Mouse (Mus musculus): ENCODE results near the gene Nek1. TPM values are rescaled to one million over a fixed set of nuclear protein-coding genes. Genes with fewer than 3 reads are reported as not detected.

The Nek1 gene
- polyA plus RNA-seq, 1 experiment from 2014 or later, result 19.9 TPM

DNA sequence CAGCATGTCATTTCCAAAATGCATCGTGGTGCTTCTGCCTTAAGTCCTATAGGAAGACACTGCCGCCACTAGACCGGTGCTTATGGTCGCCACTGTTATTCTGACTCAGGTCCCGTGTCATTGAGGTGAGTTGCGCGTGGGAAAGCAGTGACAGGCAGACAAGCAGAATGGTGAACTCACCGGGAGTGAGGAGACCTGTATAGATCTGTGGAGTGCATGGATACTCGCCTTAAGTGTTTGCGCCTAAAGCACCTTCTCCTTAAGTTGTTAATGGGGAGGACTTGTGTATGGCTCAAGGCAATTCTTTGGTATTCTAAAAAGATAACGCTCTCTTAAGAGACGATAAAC, 618 bp downstream of the Nek1 start:
- H3K9me3 ChIP-seq, result 0 out of 2 replicates have a peak, but pooled peaks cover 8% of the 10 kb centered on the region
- H3K9ac ChIP-seq (replicated peaks), result peak overlapping the region; percentile 71
- H3K4me3 ChIP-seq, result peak overlapping the region; percentile 86
- ATAC-seq (ENCODE audit: low FRiP score, low read depth), result no peak
- H3K4me2 ChIP-seq (replicated peaks), result peak overlapping the region; percentile 87
- peaks cover 13% of the 10 kb centered on the region for H3K4me1 ChIP-seq
- H3K27me3 ChIP-seq, result no peaks in the 10 kb centered on the region
- peak overlapping the region; percentile 90 for H3K27ac ChIP-seq (replicated peaks)
- 7% methylated on average over 12 of the region's 12 CpGs for WGBS
- 0 out of 2 replicates have a peak, but pooled peaks cover 4% of the 10 kb centered on the region for H3K36me3 ChIP-seq

GRCm38 (mm10) chr8:60996468-60996867, 3.5 kb downstream of the Nek1 start:
- 0 out of 2 replicates have a peak, but pooled peaks cover 4% of the 10 kb centered on the region for H3K36me3 ChIP-seq
- no peak overlapping the region for H3K9ac ChIP-seq (replicated peaks)
- H3K9me3 ChIP-seq, result 0 out of 2 replicates have a peak, but pooled peaks cover 8% of the 10 kb centered on the region
- H3K27ac ChIP-seq (replicated peaks), result no peak overlapping the region
- H3K4me2 ChIP-seq (replicated peaks), result no peak overlapping the region
- no peaks in the 10 kb centered on the region for H3K27me3 ChIP-seq
- 90% methylated on average over 3 of the region's 3 CpGs for WGBS
- no peak for ATAC-seq (ENCODE audit: low FRiP score, low read depth)
- H3K4me3 ChIP-seq, result no peak overlapping the region
- peaks cover 13% of the 10 kb centered on the region for H3K4me1 ChIP-seq

DNA sequence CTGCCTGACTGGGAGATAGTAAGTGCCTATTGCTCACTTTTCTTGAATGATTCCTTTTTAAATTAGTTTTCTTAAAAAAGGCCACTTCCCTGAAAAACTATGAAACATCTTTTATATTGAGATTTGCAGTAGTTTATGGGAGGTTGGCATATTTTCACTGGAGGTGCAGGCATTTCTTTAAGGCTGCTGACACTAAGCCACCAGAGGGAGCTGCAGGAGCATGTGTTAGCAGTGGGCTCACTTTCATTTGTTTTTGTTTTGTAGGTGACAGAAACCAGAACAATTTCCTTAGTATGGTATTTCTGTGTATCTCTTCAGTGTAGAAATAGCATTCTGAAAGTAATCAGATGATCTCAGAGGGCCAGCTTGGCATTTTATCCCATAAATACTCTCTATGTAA, 49.0 kb downstream of the Nek1 start:
- H3K27me3 ChIP-seq, result no peaks in the 10 kb centered on the region
- H3K9ac ChIP-seq (replicated peaks), result no peak overlapping the region
- ATAC-seq (ENCODE audit: low FRiP score, low read depth), result no peak
- peaks cover 3% of the 10 kb centered on the region; the same call in 1 of the 2 replicates for H3K36me3 ChIP-seq
- no peaks in the 10 kb centered on the region for H3K9me3 ChIP-seq
- no peak overlapping the region for H3K27ac ChIP-seq (replicated peaks)
- no peak overlapping the region for H3K4me2 ChIP-seq (replicated peaks)
- no peak overlapping the region for H3K4me3 ChIP-seq
- H3K4me1 ChIP-seq, result no peaks in the 10 kb centered on the region

GRCm38 (mm10) chr8:61043874-61044273, 50.9 kb downstream of the Nek1 start:
- no peak overlapping the region for H3K4me3 ChIP-seq
- H3K4me2 ChIP-seq (replicated peaks), result no peak overlapping the region
- ATAC-seq (ENCODE audit: low FRiP score, low read depth), result no peak
- 78% methylated on average over 4 of the region's 4 CpGs for WGBS
- H3K27me3 ChIP-seq, result no peaks in the 10 kb centered on the region
- H3K4me1 ChIP-seq, result no peaks in the 10 kb centered on the region
- H3K27ac ChIP-seq (replicated peaks), result no peak overlapping the region
- H3K36me3 ChIP-seq, result no peaks in the 10 kb centered on the region
- H3K9me3 ChIP-seq, result no peaks in the 10 kb centered on the region
- H3K9ac ChIP-seq (replicated peaks), result no peak overlapping the region

- H3K9ac ChIP-seq (replicated peaks), result no peak overlapping the region
- no peaks in the 10 kb centered on the region for H3K9me3 ChIP-seq
- 97% methylated on average over 1 of the region's 1 CpGs for WGBS
Measured at GRCm38 (mm10) chr8:61046816-61047215, 53.8 kb downstream of the Nek1 start.

DNA sequence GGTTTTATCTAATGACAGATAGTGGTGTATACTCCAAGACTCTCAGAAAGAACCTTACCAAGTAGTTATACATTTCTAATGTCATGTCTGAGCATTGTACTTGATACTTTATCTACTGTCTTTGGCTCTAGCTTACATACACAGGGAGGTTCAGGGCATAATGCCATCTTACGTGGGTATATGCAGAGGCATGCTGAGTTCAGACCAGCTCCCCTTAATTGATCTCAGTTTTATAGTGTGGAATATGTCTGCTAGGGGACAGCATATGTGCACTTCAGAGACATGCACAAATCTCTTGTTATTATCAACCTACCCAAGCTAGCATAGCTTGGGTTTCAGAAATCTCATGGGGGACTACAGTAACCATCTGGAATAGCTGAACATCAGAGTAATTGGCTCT, 60.0 kb downstream of the Nek1 start:
- H3K4me1 ChIP-seq, result no peaks in the 10 kb centered on the region
- no peaks in the 10 kb centered on the region for H3K27me3 ChIP-seq
- no peaks in the 10 kb centered on the region for H3K9me3 ChIP-seq
- no peak for ATAC-seq (ENCODE audit: low FRiP score, low read depth)
- H3K36me3 ChIP-seq, result 0 out of 2 replicates have a peak, but pooled peaks cover 6% of the 10 kb centered on the region
- no peak overlapping the region for H3K27ac ChIP-seq (replicated peaks)
- H3K4me2 ChIP-seq (replicated peaks), result no peak overlapping the region
- H3K9ac ChIP-seq (replicated peaks), result no peak overlapping the region
- WGBS, result 87% methylated on average over 1 of the region's 1 CpGs
- no peak overlapping the region for H3K4me3 ChIP-seq

More at GRCm38 (mm10) chr8:61046816-61047215, 53.8 kb downstream of the Nek1 start:
- Histone ChIP-seq H3K27ac (replicated peaks) (no peak overlapping the region), H3K4me2 (replicated peaks) (no peak overlapping the region), H3K27me3 (no peaks in the 10 kb centered on the region), H3K4me3 (no peak overlapping the region), H3K36me3 (0 out of 2 replicates have a peak, but pooled peaks cover 6% of the 10 kb centered on the region), H3K4me1 (no peaks in the 10 kb centered on the region)
- no peak for ATAC-seq (ENCODE audit: low FRiP score, low read depth)

DNA sequence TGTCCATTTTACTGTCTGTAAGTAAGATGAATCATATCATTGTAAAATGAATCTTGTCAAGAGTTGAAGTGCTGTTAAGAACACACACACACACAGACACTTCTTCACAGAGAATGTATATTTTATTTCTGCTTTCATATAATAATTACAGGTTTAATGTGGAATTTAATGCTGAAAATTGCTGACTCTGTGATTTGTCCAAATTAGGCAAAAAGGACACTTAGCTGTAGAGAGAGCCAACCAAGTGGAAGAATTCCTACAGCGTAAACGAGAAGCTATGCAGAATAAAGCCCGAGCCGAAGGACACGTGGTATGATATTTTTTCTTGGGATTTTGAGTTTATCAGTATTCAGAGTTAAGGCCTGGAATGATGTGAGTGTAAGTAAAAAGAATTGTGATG, 61.3 kb downstream of the Nek1 start:
- Histone ChIP-seq H3K36me3 (0 out of 2 replicates have a peak, but pooled peaks cover 6% of the 10 kb centered on the region), H3K4me1 (no peaks in the 10 kb centered on the region), H3K27ac (replicated peaks) (no peak overlapping the region), H3K4me3 (no peak overlapping the region), H3K9me3 (no peaks in the 10 kb centered on the region), H3K9ac (replicated peaks) (no peak overlapping the region), H3K4me2 (replicated peaks) (no peak overlapping the region), H3K27me3 (no peaks in the 10 kb centered on the region)
- 86% methylated on average over 5 of the region's 5 CpGs for WGBS
- no peak for ATAC-seq (ENCODE audit: low FRiP score, low read depth)

GRCm38 (mm10) chr8:61056997-61057396, 64.0 kb downstream of the Nek1 start:
- ATAC-seq (ENCODE audit: low FRiP score, low read depth), result no peak
- Histone ChIP-seq H3K9ac (replicated peaks) (no peak overlapping the region), H3K4me3 (no peak overlapping the region), H3K27ac (replicated peaks) (no peak overlapping the region), H3K36me3 (no peaks in the 10 kb centered on the region), H3K4me2 (replicated peaks) (no peak overlapping the region), H3K4me1 (no peaks in the 10 kb centered on the region), H3K27me3 (no peaks in the 10 kb centered on the region), H3K9me3 (no peaks in the 10 kb centered on the region)
- WGBS, result 71% methylated on average over 3 of the region's 3 CpGs

GRCm38 (mm10) chr8:61059143-61059542, 66.1 kb downstream of the Nek1 start:
- no peak overlapping the region for H3K9ac ChIP-seq (replicated peaks)
- no peak overlapping the region for H3K4me2 ChIP-seq (replicated peaks)
- H3K9me3 ChIP-seq, result no peaks in the 10 kb centered on the region
- ATAC-seq (ENCODE audit: low FRiP score, low read depth), result no peak
- H3K4me1 ChIP-seq, result no peaks in the 10 kb centered on the region
- no peaks in the 10 kb centered on the region for H3K27me3 ChIP-seq
- no peaks in the 10 kb centered on the region for H3K36me3 ChIP-seq
- H3K27ac ChIP-seq (replicated peaks), result no peak overlapping the region
- no peak overlapping the region for H3K4me3 ChIP-seq

- H3K4me1 ChIP-seq, result no peaks in the 10 kb centered on the region
- H3K9ac ChIP-seq (replicated peaks), result no peak overlapping the region
- no peaks in the 10 kb centered on the region for H3K9me3 ChIP-seq
- 84% methylated on average over 7 of the region's 7 CpGs for whole genome bisulfite sequencing
- no peak for ATAC-seq (ENCODE audit: low FRiP score, low read depth)
- H3K27me3 ChIP-seq, result no peaks in the 10 kb centered on the region
- H3K27ac ChIP-seq (replicated peaks), result no peak overlapping the region
- no peak overlapping the region for H3K4me3 ChIP-seq
- no peaks in the 10 kb centered on the region for H3K36me3 ChIP-seq
- no peak overlapping the region for H3K4me2 ChIP-seq (replicated peaks)
Measured at GRCm38 (mm10) chr8:61060412-61060811, 67.4 kb downstream of the Nek1 start.

GRCm38 (mm10) chr8:61075059-61075458, 82.1 kb downstream of the Nek1 start:
- H3K4me3 ChIP-seq, result no peak overlapping the region
- H3K36me3 ChIP-seq, result peaks cover 17% of the 10 kb centered on the region
- no peak overlapping the region for H3K9ac ChIP-seq (replicated peaks)
- ATAC-seq (ENCODE audit: low FRiP score, low read depth), result no peak
- no peak overlapping the region for H3K27ac ChIP-seq (replicated peaks)
- H3K27me3 ChIP-seq, result no peaks in the 10 kb centered on the region
- no peaks in the 10 kb centered on the region for H3K9me3 ChIP-seq
- H3K4me1 ChIP-seq, result no peaks in the 10 kb centered on the region
- H3K4me2 ChIP-seq (replicated peaks), result no peak overlapping the region

DNA sequence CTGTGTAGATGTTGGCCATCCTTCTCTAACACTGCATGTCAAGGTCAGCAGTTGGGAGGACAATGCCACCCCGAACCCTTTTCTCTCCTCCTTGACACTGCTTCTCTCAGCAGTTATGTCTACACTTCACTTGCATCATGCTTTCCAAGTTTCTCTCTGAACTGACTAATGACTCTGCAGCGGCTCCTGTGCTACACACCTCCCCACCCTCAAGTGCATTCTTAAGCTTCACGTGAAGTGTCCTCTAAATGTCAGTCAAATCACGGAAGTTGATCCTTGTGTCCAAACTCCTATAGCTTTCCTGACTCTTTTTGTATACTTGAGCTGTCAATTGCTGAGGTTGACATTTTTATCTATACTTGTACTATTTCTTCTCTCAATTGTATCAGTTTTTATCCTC, 117.5 kb downstream of the Nek1 start:
- H3K27ac ChIP-seq (replicated peaks), result no peak overlapping the region
- peaks cover 10% of the 10 kb centered on the region; the same call in 1 of the 2 replicates for H3K36me3 ChIP-seq
- no peak overlapping the region for H3K4me3 ChIP-seq
- no peak overlapping the region for H3K4me2 ChIP-seq (replicated peaks)
- H3K27me3 ChIP-seq, result no peaks in the 10 kb centered on the region
- H3K9me3 ChIP-seq, result no peaks in the 10 kb centered on the region
- H3K9ac ChIP-seq (replicated peaks), result no peak overlapping the region
- no peaks in the 10 kb centered on the region for H3K4me1 ChIP-seq
- 96% methylated on average over 4 of the region's 4 CpGs for WGBS
- no peak for ATAC-seq (ENCODE audit: low FRiP score, low read depth)

GRCm38 (mm10) chr8:61111940-61112339, 118.9 kb downstream of the Nek1 start:
- Histone ChIP-seq H3K27me3 (no peaks in the 10 kb centered on the region), H3K4me1 (no peaks in the 10 kb centered on the region), H3K36me3 (peaks cover 6% of the 10 kb centered on the region; the same call in 1 of the 2 replicates), H3K4me3 (no peak overlapping the region), H3K9ac (replicated peaks) (no peak overlapping the region), H3K27ac (replicated peaks) (no peak overlapping the region), H3K4me2 (replicated peaks) (no peak overlapping the region), H3K9me3 (no peaks in the 10 kb centered on the region)
- no peak for ATAC-seq (ENCODE audit: low FRiP score, low read depth)
- 96% methylated on average over 4 of the region's 4 CpGs for WGBS

Measured in midbrain, embryonic 12.5 days (tissue).